Mouse (Mus musculus): ENCODE data around the gene Fabp7.
A peak's percentile ranks its signal among the peaks of the same experiment; 100 is the strongest.

Fabp7 gene

DNA sequence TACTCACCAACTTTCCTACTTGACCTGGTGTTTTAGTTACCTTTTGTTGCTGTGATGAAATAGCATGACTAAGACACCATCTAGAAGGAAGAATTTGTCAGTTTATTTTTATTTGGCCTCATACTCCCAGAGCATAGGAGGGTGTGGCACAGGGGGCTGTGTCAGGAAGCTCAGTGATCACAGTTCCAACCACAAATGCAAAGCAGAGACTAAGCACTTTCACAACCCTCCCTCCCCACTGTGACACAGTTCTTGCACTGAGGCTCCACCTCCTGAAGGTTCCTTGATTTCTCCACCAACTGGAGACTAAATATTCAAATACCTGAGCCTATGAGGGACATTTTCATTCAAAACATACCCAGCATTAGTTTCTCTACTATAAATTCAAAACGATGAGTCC, 14.8 kb downstream of the Fabp7 start:
- no peak for DNase-seq (ENCODE audit: low read depth, low spot score)

DNA sequence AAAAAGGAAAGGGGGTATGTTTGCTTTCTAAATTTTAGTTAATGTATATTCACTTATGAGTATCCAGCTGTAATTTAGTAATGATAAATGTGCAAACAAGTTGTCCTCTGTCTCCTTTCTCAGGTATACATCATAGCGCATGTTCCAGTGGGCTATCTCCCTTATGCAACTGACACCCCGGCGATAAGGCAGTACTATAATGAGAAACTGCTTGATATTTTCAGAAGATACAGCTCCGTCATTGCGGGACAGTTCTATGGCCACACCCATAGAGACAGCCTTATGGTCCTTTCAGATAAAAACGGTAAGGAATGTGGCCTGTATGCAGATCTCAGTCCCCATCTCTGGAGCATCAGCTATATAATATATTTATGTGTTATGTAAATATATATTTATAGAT, 23.1 kb downstream of the Fabp7 start:
- DNase-seq (ENCODE audit: low read depth, low spot score), result no peak

DNA sequence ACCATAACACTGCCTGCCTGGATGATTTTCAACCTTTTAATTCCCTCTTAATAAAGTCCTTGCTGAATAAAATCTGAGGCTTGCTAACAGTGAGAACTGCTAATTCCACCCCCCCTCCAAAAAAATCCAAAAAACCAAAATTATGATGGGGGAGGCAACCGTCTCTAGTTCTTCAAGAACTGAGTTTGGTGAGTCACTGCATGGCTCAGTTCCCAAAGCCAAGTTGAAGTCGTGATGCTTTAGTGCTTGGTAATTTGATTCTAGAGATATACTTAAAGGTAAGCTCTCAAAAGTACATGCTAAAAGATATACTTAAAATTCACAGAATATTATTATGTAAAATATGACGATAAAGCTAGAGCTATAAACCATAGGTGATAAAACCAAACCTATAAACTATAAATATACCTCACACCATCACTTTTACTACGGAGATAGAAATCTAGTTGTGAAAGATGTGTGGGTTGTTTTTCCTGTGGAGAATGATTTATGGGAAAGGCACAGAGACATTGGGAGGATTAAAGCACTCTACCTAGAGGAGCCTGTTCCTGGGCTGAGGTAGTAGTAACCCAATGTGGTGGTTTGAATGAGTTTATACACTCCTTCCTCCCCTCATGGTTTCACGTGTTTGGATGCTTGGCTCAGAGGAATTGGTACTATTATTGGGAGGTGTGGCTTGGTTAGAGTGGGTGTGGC, 27.6 kb downstream of the Fabp7 start:
- DNase-seq (ENCODE audit: low read depth, low spot score), result no peak

DNA sequence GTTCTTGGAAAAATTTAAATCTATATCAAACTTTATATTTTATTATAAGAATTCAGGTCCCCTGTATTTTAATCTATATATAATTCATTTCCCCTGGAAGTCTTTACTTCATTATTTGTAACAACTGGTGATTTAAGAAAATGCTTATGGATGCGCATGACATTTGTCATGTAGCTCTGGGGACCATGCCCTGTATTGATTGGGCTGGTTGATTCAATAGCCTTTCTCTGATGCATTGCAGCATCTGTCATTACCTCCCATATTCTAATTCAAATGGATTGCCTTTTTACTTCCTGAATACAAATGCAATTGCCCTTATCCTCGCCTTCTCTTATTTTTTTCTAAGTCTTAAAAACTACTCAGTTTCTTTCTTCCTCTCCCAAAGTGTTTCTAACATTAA, 29.6 kb downstream of the Fabp7 start:
- no peak for DNase-seq (ENCODE audit: low read depth, low spot score)

DNA sequence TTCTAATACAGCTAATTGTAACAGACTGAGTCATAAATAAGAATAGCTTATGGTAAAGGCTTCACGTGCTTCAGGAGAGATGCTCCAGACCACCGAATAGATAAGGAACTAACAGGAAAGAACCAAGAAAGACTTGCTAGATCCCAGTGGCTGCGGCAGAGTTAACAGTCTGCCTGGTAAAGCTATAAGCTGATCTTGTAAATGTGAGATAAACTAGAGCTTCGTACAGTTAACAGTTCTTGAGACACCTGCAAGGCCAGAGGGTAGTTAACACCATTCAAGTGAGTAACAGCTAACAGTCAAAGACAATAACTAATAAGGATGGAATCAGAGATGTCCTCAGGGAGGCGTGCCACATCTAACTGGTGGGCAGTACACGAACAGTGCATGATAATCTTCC, 31.2 kb downstream of the Fabp7 start:
- no peak for DNase-seq (ENCODE audit: low read depth, low spot score)

DNA sequence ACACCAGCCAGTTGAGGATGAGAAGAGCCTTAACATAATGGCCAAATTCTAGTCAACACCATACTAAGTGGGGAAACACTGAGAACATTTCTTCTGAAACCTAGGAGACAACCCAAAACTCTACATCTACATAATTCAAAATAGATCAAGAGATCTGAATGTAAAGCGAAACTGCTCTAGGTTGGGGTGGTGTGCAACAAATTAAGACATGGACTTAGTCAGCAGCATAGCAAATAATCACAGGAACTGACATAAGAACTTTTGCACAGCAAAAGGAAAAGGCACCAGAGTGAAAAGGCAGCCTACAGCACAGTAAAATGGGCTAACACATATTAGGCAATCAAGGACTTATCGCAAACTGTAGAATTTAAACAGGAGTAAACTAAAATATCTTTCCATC, 34.5 kb downstream of the Fabp7 start:
- no peak for DNase-seq (ENCODE audit: low read depth, low spot score)

DNA sequence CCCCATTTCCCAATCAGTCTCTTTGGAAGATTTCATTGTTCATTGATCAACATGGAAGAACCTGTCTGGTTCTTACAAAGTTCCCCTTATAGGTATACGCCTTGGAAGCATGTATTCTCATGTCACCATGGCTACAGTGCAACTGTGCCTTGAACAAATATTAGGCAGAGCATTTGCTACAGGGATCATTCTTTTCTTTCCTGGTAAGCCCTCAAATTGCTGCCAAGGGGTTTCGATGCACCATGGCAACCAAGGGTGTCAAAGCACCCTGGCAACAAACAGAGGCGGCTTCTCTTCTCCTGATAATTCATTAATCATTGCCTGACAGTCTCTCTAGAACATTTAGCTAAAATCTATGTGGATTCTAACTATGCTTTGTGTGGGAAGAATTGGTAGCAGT, 37.8 kb downstream of the Fabp7 start:
- DNase-seq (ENCODE audit: low read depth, low spot score), result peak; percentile 55

DNA sequence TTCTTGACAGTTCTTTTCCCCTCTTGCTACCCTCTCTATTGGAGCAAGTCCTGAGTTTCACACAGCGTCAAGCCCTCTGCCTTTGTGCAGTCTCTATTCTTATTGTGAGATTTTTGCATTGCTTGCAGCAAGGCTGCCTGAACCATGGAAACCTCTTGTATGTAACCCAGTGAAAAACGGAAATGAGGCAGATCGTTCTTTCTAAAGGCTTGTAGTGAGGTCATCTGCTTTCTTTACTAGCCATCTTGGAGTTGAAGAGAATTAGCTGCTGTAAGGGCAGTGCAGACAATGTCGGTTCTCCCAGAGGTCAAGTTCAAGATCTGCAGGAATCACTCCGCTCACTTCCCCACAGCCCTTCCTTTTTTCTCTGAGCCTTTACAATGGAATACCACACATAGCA, 44.0 kb downstream of the Fabp7 start:
- no peak for DNase-seq (ENCODE audit: low read depth, low spot score)

DNA sequence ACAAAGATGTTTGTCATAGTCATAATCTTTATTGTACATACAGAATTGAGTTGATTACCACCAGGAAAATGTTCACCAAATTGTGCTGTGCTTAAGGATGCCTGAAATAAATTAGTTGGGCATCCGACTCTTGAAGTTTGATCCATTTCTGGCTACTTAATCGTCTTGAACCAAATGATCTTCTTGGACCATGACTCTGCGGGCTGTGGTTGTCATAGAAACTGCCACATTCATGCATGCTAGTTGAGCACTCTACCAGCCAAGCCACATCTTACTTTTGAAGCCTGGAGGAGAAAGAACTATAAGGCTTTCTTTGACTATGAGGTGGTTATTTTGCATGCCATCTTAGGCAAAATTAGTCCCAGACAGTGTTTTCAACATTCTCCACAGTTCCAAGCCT, 44.9 kb downstream of the Fabp7 start:
- no peak for DNase-seq (ENCODE audit: low read depth, low spot score)

DNA sequence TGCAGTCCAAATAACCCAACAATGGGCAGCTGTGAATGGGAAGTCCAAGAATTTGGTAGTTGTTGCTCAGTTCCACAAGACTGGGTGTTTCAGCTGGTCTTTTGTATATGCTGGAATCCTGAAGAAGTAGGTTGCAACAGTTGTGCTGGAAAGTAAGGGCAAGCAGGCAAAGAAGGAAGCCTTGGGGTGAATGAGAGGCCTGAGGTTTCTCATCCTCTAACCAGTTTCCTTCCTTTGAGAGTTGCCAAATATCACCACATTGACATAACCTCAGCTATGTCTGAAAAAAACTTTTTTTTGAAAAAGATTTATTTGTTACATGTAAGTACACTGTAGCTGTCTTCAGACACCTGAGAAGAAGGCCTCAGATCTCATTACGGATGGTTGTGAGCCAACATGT, 50.4 kb downstream of the Fabp7 start:
- DNase-seq (ENCODE audit: low read depth, low spot score), result no peak

DNA sequence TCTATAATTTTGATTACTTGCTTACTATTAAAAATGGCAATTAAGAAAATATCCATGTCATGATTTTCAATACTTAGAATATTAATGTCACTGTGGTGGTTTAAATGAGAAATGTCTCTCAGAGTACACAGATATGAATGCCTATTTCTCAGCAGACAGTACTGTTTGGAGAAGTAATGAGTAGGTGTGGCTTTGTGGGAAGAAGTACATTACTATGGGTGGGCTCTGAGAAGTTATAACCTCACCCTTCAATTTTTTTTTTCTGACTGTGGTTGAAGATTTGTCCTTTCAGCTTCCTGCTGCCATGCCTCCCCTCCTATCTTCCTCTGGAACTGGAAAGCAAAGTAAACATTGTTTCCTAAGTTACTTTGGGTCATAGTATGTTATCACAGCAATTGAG, 51.3 kb downstream of the Fabp7 start:
- DNase-seq (ENCODE audit: low read depth, low spot score), result no peak
